Mouse (Mus musculus): ENCODE measurements around the gene Gnaq. TPM values are rescaled to one million over a fixed set of nuclear protein-coding genes. Genes with fewer than 3 reads are reported as not detected.

The Gnaq gene
- polyA plus RNA-seq, 1 experiment from 2014 or later, result 5.3 TPM

- TF ChIP-seq EP300 (IDR thresholded peaks at IDR 0.05; ENCODE audit: low read depth), result no peak
- no peak for TF ChIP-seq CTCF (IDR thresholded peaks at IDR 0.05; ENCODE audit: low read depth)
- H3K9me3 ChIP-seq (ENCODE audit: low read length), result no peaks in the 10 kb centered on the region
- peaks cover 5% of the 10 kb centered on the region; the same call in 1 of the 2 replicates for H3K36me3 ChIP-seq (replicated peaks; ENCODE audit: insufficient read depth, low read length)
- DNase-seq (peak; percentile 75), ATAC-seq (no peak)
- no peaks in the 10 kb centered on the region for H3K27me3 ChIP-seq (ENCODE audit: insufficient read depth, low read length)
- WGBS (ENCODE audit: insufficient replicate concordance), result 67% methylated on average over 7 of the region's 7 CpGs
- H3K27ac ChIP-seq (ENCODE audit: low read depth), result no peak overlapping the region
- H3K4me2 ChIP-seq (ENCODE audit: low read depth, low read length), result no peak overlapping the region
- no peak overlapping the region for H3K4me3 ChIP-seq (ENCODE audit: low read depth, low read length)
- H3K9ac ChIP-seq (replicated peaks), result no peak overlapping the region
- peaks cover 17% of the 10 kb centered on the region for H3K4me1 ChIP-seq (ENCODE audit: insufficient read depth)
These were observed 195.6 kb downstream of the Gnaq start for GRCm38 (mm10) chr19:16328074-16328850.

GRCm38 (mm10) chr19:16329056-16329455, 196.4 kb downstream of the Gnaq start:
- no peak for TF ChIP-seq CTCF (IDR thresholded peaks at IDR 0.05; ENCODE audit: low read depth)
- no peak for TF ChIP-seq EP300 (IDR thresholded peaks at IDR 0.05; ENCODE audit: low read depth)

GRCm38 (mm10) chr19:16329648-16330047, 197.0 kb downstream of the Gnaq start:
- Histone ChIP-seq H3K4me2 (ENCODE audit: low read depth, low read length) (no peak overlapping the region), H3K27me3 (ENCODE audit: insufficient read depth, low read length) (no peaks in the 10 kb centered on the region), H3K4me3 (ENCODE audit: low read depth, low read length) (no peak overlapping the region), H3K27ac (ENCODE audit: low read depth) (no peak overlapping the region), H3K36me3 (replicated peaks; ENCODE audit: insufficient read depth, low read length) (0 out of 2 replicates have a peak, but pooled peaks cover 4% of the 10 kb centered on the region), H3K4me1 (ENCODE audit: insufficient read depth) (peaks cover 17% of the 10 kb centered on the region), H3K9ac (replicated peaks) (no peak overlapping the region), H3K9me3 (ENCODE audit: low read length) (no peaks in the 10 kb centered on the region)
- ATAC-seq, result no peak
- 80% methylated on average over 6 of the region's 6 CpGs for WGBS (ENCODE audit: insufficient replicate concordance)
- TF ChIP-seq CTCF (IDR thresholded peaks at IDR 0.05; ENCODE audit: low read depth) (no peak), EP300 (IDR thresholded peaks at IDR 0.05; ENCODE audit: low read depth) (no peak)
- no peak for DNase-seq

More at GRCm38 (mm10) chr19:16329056-16329455, 196.4 kb downstream of the Gnaq start:
- Histone ChIP-seq H3K27ac (ENCODE audit: low read depth) (no peak overlapping the region), H3K27me3 (ENCODE audit: insufficient read depth, low read length) (no peaks in the 10 kb centered on the region), H3K9me3 (ENCODE audit: low read length) (no peaks in the 10 kb centered on the region), H3K4me1 (ENCODE audit: insufficient read depth) (peaks cover 17% of the 10 kb centered on the region), H3K4me2 (ENCODE audit: low read depth, low read length) (no peak overlapping the region), H3K9ac (replicated peaks) (no peak overlapping the region), H3K4me3 (ENCODE audit: low read depth, low read length) (no peak overlapping the region), H3K36me3 (replicated peaks; ENCODE audit: insufficient read depth, low read length) (peaks cover under 1% of the 10 kb centered on the region; the same call in 1 of the 2 replicates)
- no peak for DNase-seq
- no peak for ATAC-seq

- H3K27me3 ChIP-seq (ENCODE audit: insufficient read depth, low read length), result no peaks in the 10 kb centered on the region
- H3K4me2 ChIP-seq (ENCODE audit: low read depth, low read length), result no peak overlapping the region
- WGBS (ENCODE audit: insufficient replicate concordance), result 68% methylated on average over 7 of the region's 7 CpGs
- peaks cover 15% of the 10 kb centered on the region for H3K4me1 ChIP-seq (ENCODE audit: insufficient read depth)
- no peaks in the 10 kb centered on the region for H3K9me3 ChIP-seq (ENCODE audit: low read length)
- TF ChIP-seq CTCF (IDR thresholded peaks at IDR 0.05; ENCODE audit: low read depth) (no peak), EP300 (IDR thresholded peaks at IDR 0.05; ENCODE audit: low read depth) (no peak)
- H3K36me3 ChIP-seq (replicated peaks; ENCODE audit: insufficient read depth, low read length), result peaks cover 6% of the 10 kb centered on the region; the same call in 1 of the 2 replicates
- H3K27ac ChIP-seq (ENCODE audit: low read depth), result no peak overlapping the region
- H3K9ac ChIP-seq (replicated peaks), result no peak overlapping the region
- no peak for ATAC-seq
- DNase-seq, result no peak
- H3K4me3 ChIP-seq (ENCODE audit: low read depth, low read length), result no peak overlapping the region
These were observed 197.5 kb downstream of the Gnaq start for GRCm38 (mm10) chr19:16330161-16330560.

GRCm38 (mm10) chr19:16331047-16331446, 198.4 kb downstream of the Gnaq start:
- no peak overlapping the region for H3K27ac ChIP-seq (ENCODE audit: low read depth)
- ATAC-seq (no peak), DNase-seq (no peak)
- H3K4me3 ChIP-seq (ENCODE audit: low read depth, low read length), result no peak overlapping the region
- no peaks in the 10 kb centered on the region for H3K9me3 ChIP-seq (ENCODE audit: low read length)
- H3K4me2 ChIP-seq (ENCODE audit: low read depth, low read length), result no peak overlapping the region
- TF ChIP-seq CTCF (IDR thresholded peaks at IDR 0.05; ENCODE audit: low read depth) (0 out of 2 replicates have a peak, but pooled peaks have one; percentile 12), EP300 (IDR thresholded peaks at IDR 0.05; ENCODE audit: low read depth) (no peak)
- H3K9ac ChIP-seq (replicated peaks), result no peak overlapping the region
- peaks cover 11% of the 10 kb centered on the region; the same call in 1 of the 2 replicates for H3K36me3 ChIP-seq (replicated peaks; ENCODE audit: insufficient read depth, low read length)
- 86% methylated on average over 6 of the region's 6 CpGs for WGBS (ENCODE audit: insufficient replicate concordance)
- H3K4me1 ChIP-seq (ENCODE audit: insufficient read depth), result peaks cover 11% of the 10 kb centered on the region
- H3K27me3 ChIP-seq (ENCODE audit: insufficient read depth, low read length), result no peaks in the 10 kb centered on the region

GRCm38 (mm10) chr19:16337866-16338530, 205.4 kb downstream of the Gnaq start:
- DNase-seq, result no peak
- WGBS (ENCODE audit: insufficient replicate concordance), result 74% methylated on average over 9 of the region's 9 CpGs
- H3K4me3 ChIP-seq (ENCODE audit: low read depth, low read length), result no peak overlapping the region
- H3K27ac ChIP-seq (ENCODE audit: low read depth), result no peak overlapping the region
- no peak overlapping the region for H3K4me2 ChIP-seq (ENCODE audit: low read depth, low read length)
- H3K9ac ChIP-seq (replicated peaks), result no peak overlapping the region
- H3K36me3 ChIP-seq (replicated peaks; ENCODE audit: insufficient read depth, low read length), result peaks cover 13% of the 10 kb centered on the region; the same call in 1 of the 2 replicates
- no peak for ATAC-seq
- H3K9me3 ChIP-seq (ENCODE audit: low read length), result no peaks in the 10 kb centered on the region
- H3K27me3 ChIP-seq (ENCODE audit: insufficient read depth, low read length), result no peaks in the 10 kb centered on the region
- peaks cover 3% of the 10 kb centered on the region; the same call in 1 of the 2 replicates for H3K4me1 ChIP-seq (ENCODE audit: insufficient read depth)
- no peak for TF ChIP-seq EP300 (IDR thresholded peaks at IDR 0.05; ENCODE audit: low read depth)
- no peak for TF ChIP-seq CTCF (IDR thresholded peaks at IDR 0.05; ENCODE audit: low read depth)
